Mouse (Mus musculus) cerebellum, adult 8-10 months (tissue): ENCODE results near the gene Pus10.
"Not testable (repeated sequence)": the region's sequence is repeated elsewhere in the genome, so short reads cannot be mapped to it uniquely, and the experiment has no call there.

Source experiments
- DNase-seq: peaks from one replicate; pipeline ENCODE4 v3.0.0; 2022

Gene Pus10

DNA sequence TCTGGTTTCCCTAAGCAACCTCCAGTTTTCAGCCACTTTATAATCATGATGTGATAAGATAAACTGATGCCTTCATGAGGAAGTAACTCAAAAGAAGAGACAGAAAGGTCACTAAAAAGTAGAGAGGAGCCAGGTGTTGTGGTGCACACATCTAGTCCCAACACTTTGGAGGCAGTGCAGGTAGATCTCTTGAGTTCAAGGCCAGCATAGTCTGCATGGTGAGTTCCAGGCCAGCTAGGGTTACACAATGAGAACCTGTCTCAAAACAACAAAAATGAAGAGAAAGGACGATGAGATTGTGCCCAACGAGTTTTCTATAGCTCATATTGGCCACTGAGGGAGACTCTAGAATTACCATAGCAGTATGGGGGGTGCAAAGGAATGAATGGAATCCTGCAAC is 33.1 kb downstream of the Pus10 start:
- DNase-seq, result no peak

DNA sequence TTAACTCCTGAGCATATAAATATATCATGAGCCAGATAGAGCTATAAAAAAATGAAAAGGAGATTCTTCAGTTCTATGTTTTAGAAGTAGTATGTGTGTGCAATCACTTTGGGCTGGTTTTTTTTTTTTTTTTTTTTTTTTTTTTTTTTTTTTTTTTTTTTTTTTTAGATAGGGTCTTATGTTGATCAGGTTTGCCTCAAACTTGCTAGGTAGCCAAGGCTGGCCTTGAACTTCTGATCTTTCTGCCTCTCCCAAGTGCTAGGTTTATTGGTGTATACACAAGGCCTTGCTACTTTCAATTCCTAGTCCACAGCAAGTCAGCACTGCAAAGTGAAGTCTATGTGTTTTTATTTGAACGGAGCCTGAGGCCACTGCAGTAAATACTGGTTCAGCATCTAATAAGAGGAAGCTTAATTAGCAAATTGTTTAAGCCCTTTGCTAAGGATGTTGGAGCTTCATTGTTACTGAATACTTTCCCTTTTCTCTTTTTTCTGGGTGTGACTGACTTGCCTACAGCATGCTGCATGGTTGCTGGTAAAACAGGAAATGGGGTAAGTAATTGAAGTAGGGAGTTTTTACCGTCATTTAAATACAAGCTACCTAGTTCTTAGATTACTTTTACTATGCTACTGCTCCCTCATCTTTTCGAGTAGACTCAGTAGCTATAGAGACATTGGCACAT is 34.1 kb downstream of the Pus10 start:
- DNase-seq, result no peak

DNA sequence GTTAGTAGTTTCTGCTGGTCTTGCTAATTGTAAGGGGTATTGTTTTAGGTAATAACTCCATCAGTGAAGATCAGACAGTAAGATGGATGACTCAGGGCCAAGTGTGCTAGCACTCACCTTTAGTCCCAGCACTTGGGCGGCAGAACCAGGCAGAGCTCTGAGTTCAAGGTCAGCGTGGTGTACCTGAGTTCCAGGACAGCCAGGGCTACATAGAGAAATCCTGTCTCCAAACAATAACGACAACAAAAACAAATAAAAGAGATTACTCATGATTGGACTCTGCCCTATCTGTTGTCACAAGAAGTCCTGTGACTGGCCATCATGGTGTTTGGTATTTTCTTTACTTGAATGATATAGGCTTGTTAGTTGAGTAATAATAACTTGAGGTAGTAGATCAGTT is 36.4 kb downstream of the Pus10 start:
- no peak for DNase-seq

DNA sequence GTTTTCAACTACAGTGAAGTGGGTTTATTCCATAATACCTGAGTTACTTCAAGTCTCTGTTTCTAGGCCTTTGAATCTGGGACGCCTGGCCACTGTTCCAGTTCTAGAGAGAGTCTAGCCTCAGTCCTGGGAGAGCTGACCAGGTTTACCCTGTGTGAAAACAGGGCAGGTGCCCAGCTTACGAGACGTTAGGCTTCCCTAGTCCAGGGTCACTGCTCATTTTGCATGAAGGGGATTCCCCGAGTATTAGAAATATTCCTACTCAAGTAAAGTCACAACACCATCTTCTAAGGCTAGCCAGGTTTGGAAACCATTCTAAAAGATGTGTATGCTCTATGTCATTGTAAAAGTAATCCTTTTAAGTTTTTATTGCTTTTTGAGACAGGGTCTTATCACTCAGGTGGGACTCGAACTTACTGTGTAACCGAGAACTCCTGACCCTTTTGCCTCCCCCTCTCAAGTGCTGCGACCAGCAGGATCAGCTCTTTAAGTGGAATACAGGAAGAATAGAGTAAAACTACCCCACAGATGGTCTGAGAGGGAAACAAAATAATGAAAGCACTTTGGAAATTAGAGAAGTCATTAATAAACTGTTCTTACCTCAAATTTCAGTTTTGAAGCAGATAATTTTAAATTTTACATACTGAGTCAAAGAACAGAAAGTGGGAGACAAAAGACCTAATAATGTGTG is 39.3 kb downstream of the Pus10 start:
- no peak for DNase-seq

DNA sequence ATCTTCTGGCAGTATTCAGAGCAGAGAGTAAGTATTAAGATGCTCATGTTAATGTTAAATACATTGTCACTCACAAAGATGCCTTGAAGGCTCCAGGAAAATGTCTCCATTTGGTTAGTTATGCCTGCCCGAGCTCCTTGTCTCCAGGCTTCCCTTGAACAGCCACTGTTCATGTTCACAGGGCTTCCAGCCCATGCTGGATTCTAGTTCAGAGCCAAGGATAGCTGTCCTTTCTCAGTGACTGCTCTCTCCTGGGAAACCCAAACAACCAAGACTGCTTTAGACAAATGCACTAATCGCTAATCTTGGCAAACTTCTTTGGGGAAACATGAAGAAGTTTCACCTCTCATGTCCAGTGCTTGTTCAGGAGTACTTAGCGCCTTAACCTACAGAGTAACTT is 46.8 kb downstream of the Pus10 start:
- DNase-seq, result no peak

DNA sequence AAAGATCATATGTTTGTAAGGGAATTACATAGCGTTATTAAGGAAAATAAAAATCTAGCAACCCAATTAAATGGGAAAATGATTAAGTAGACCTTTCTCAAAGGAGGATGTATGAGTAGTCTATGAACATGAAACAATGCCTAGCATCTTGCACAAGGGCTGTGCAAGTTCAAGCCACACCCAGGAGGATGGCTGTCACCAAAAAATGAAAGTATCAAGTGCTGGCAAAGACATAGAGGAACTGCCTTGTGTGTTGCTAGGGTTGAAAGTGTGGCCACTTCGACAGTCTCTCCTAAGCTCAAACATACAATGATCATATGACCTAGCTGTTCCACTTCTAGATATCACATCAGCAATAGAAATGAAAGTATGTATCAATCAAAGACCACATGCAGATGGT is 53.4 kb downstream of the Pus10 start:
- no peak for DNase-seq

GRCm38 (mm10) chr11:23719825-23720224 is 54.4 kb downstream of the Pus10 start:
- no peak for DNase-seq

- DNase-seq, result no peak
Observed at GRCm38 (mm10) chr11:23722326-23722725, 56.9 kb downstream of the Pus10 start.

GRCm38 (mm10) chr11:23725850-23726249 is 60.4 kb downstream of the Pus10 start:
- DNase-seq, result no peak

- DNase-seq, result no peak
Observed at GRCm38 (mm10) chr11:23726441-23726840, 61.0 kb downstream of the Pus10 start.

DNA sequence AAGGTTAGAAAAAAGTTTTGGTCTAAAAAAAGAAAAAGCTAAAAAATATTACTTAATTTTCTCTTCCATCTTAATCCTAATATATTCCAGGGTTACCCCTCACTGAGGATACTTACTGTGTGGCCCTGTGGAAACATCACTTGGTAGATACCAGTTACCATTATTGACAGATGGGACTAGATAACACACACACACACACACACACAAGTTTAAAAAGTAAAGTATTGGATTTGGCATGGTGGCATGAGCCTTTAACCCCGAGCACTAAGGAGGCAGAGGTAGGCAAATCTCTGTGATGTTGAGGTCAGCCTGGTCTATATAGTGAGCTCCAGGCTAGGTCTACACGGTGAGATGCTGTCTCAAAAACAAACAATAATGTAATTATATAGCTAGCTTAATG is 62.7 kb downstream of the Pus10 start:
- DNase-seq, result no peak

DNA sequence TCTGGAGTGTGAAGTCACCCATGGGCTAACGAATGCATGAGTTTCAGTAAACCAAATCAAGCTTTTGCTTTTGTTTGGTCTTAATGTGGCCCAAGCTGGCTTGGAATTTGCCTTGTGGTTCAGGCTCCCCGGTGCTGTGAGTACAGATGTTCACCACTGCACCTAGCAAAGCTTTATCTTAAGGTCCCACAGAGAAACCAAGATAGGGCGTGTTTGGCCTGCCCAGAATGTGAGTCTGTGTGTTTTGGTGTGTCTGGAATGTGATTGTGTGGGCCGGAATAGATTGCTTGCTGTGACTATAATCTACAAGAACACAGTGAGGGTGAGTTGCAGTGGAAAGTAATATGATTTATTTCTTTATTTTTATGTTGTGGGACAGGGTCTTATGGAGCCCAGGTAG is 64.6 kb downstream of the Pus10 start:
- DNase-seq, result no peak

DNA sequence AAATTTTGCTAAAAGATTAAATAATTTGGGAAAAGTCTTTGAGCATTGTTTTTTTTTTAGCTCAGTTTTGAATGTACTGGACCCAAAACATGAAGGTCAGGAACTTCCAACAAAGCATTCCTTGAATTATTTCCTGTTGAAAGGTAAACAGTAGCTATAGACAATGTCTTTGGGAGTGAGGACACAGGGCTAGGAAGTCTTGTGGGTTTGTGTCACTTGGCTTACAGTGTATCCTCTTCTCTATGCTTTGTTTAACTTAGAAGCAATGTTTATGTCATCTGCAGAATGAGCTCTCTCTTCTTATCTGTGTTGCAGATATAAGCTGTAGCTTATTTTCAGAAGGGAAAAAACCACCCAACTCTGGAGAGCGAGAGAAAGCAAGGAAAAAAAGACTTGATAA is 67.4 kb downstream of the Pus10 start:
- no peak for DNase-seq

- DNase-seq, result no peak
Observed at GRCm38 (mm10) chr11:23734749-23735286, 69.3 kb downstream of the Pus10 start.

GRCm38 (mm10) chr11:23735820-23736470 is 70.5 kb downstream of the Pus10 start:
- DNase-seq, result peak; percentile 16

- no peak for DNase-seq
Observed at GRCm38 (mm10) chr11:23740895-23741294, 75.4 kb downstream of the Pus10 start.

- DNase-seq, result no peak
Observed at GRCm38 (mm10) chr11:23741386-23741785, 75.9 kb downstream of the Pus10 start.

- DNase-seq, result no peak
Observed at GRCm38 (mm10) chr11:23744352-23744751, 78.9 kb downstream of the Pus10 start.

DNA sequence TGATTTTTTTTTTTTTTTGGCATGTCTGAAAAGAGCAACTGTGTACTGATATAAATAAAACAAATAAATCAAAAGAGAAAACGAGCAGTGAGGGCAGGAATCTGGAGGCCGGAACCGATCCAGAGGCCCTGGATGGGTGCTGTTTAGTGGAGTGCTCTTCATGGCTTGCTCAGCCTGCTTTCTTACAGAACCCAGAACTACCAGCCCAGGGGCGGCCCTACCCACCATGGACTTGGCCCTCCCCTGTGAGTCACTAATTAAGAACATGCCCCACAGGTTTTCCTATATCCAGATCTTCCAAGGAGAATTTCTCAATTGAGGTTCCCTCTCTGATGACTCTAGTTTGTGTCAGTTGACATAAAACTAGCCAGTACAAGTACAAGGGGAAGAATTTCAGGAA is 80.6 kb downstream of the Pus10 start:
- no peak for DNase-seq

DNA sequence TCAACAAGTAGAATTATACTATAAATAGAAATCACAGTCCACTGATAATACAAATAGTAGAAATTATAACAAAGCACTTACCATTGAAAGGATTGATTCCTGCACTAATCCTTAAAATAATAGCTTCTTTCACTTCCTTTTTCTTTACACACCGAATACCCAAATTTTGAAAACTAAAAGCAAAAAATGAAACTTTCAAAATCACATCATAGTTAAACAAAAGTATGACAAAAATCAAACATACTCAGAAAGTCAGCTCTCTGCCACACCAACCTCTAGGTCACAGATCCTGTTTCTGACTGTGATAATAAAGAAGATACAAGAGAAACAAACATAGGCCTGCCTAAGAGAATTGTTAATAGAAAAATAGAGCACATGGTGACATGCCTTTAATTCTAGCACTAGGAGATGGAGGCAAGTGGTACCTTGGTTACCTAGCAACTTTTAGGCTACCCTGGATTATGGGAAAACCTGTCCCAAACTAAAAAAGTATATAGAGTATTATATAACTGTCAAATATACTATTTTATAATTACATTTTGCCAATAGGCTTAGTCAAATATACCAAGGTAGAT is 87.7 kb downstream of the Pus10 start:
- no peak for DNase-seq

- no peak for DNase-seq
Observed at GRCm38 (mm10) chr11:23754329-23754728, 88.9 kb downstream of the Pus10 start.

DNA sequence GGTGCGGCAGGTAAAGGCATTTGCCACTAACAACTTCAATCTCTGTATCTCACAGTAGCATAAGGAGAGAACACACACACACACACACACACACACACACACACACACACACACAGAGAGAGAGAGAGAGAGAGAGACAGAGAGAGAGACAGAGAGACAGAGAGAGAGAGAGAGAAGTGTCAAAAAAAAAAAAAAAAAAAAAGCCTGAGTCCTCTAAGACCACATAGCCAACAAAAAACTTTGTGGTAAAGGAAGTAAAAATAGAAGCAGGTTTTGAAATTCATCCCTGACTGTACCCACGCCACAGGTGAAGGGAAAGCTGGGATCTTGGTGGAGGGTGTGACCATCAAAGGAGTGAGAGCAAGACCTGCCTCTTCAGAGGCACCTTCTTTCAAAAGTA is 92.7 kb downstream of the Pus10 start:
- DNase-seq, result no peak

GRCm38 (mm10) chr11:23762635-23763034 is 97.2 kb downstream of the Pus10 start:
- DNase-seq, result no peak

GRCm38 (mm10) chr11:23767369-23767768 is 101.9 kb downstream of the Pus10 start:
- DNase-seq, result not testable (repeated sequence)
